Mouse (Mus musculus) lung, adult 2 months (tissue): Measurements from ENCODE around the gene Spop.

Experiments used
- CTCF ChIP-seq: fragments of 200-500 bp; IDR thresholded peaks from 2 replicates; pipeline ENCODE4 v1.5.1; 2011; ENCODE audit warnings: mild to moderate bottlenecking, low read length, control low read depth; ENCODE audit not compliant: insufficient read depth
- POLR2A ChIP-seq: fragments of 200-500 bp; IDR thresholded peaks from 2 replicates; pipeline ENCODE4 v1.6.1; 2011; ENCODE audit warnings: low read depth, mild to moderate bottlenecking, control low read depth, low read length, borderline replicate concordance; ENCODE audit errors: extremely low read depth

DNA sequence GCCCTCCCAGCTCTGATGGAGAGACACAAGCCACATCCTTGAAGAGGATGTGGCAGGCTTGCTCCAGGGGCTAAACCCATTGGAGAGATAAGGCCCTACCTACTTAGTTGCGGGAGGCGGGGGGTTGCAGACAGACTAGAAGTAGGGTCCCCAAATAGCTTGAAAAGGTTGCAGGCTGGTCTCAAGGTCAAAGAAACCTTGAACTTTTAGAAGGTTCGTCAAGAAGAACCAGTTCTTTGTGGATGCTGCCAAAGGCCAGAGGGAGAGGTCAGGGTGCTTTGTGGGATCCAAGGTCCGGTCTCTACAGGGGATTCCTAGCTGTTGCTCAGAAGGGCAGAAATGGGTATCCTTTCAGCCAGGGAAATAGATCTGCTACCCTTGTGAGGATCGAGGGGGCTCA is 93.9 kb downstream of the Spop start:
- no peak for TF ChIP-seq POLR2A
- no peak for TF ChIP-seq CTCF
